Mouse (Mus musculus) gastrocnemius, adult 8-10 months (tissue): ENCODE data around the gene Myh3. TPM values are rescaled to one million over a fixed set of nuclear protein-coding genes. Genes with fewer than 3 reads are reported as not detected.
A peak's percentile ranks its signal among the peaks of the same experiment; 100 is the strongest.

Source experiments
- DNase-seq, 2 experiments: peaks; one replicate each; pipeline ENCODE4 v3.0.0; 2022; ENCODE audit warnings: low spot score in 2 of 2
- microRNA-seq: library from miRNA; unstranded; fragments of <30 nt; microRNA quantifications from one replicate; pipeline ENCODE4 v1.2.0, GENCODE M21; 2022
- total RNA-seq, 4 experiments: library from RNA; stranded (reverse); gene quantifications; 2 replicates each; pipeline ENCODE4 v1.2.4; 2022

Myh3 gene
- total RNA-seq, 4 experiments from 2014 or later: 4.4 to 9.9 (median 6.9) TPM

DNA sequence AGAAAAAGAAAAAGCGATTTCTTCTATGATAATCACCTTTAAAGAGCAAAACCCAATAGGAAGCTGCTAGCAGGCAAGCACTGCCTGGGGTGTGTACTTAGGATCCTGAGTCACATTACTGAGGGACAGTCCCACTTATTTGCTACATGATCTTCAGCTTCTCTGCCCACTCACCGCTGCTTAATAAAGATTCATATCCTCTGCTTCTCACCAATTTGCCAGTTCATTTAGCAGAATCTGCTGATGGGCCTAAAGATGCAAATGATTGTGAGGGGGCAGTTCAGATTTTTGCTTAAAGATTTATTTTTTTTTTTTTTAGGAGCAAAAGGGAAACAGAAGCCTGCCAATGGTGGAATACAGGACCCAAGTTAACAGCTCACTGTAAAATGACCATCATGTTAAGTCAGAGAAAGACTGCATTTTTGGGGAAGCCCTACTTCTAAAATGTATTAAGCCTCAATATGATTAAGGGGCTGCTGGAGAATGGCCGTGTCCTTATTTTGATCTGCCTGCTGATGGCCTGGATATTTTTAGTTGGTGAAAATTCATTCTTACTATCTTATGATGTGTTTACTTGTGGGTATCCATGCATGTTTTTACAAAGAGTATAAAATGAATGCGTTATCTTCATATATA is 65.9 kb downstream of the Myh3 start:
- no peak for DNase-seq

DNA sequence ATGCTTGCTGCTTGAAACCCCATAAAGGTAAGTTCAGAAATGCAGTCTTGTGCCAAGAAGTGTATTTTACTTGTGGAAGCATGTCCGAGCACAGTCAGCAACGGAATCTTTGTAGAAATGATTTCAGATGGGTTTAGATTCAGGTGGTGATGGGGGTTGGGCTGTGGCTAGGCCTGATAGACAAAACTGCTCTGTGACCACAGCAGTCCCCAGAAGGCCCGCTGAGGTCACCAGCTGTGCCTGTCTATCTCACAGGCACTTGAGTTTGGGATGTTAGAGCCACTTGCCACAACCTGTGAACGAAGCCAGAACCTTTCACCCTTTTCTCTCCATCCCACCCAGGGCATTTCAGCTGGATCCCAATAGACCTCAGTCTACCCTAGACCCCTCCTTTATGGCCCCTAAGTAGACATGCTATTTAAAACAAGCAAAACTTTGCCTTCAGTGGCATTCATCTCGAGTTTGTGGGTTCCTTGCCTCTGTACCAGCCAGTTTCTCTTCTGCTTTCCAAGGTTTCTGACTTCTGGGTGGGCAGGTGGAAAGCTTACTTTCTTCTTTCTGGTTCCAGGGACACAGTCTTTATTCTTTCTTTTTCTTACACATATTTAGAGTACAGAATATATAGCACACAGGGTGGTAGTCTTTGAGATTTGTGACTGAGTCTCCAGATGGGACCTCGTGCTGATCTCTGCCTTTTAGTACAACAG is 66.6 kb downstream of the Myh3 start:
- DNase-seq: peak in 1 of 2 experiments; percentile 68

DNA sequence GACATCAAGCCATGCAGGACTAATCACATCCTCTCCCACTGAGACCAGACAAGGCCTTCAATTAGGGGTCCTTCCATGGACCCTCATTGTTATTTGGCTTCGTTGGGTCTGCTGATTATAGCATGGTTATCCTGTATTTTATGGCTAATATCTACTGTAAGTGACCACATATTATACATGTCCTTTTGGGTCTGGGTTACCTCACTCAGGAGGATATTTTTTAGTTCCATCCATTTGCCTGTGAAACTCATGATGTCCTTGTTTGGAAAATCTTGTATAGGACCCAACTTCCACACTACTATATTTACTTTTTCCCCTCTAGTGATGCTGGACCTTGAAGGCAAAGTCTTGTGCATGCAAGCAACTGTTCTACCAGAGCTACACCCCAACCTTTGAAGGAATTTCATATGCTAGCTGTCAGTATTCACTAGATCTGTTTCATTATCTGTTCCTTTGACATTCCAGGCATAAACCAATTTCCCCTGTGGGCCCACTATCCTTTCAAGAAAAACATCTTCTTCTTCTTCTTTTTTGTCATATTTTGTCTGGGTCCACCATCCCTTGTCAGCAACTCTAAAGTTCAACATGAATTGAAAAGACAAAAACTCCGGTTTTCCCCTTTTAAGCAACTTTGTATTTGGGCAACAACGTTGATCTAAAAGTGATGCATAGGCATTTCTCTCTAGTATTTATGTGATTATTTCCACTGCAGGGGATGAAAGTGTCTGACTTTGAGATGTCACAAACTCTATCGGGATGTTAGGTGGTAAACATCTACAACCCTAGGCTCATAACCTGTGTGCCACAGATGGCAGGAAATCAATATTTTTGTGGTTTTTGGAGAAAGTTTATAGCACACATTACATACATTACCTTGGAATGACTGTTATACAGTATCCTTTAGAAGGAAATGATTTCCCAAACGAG is 67.6 kb downstream of the Myh3 start:
- no peak for DNase-seq

DNA sequence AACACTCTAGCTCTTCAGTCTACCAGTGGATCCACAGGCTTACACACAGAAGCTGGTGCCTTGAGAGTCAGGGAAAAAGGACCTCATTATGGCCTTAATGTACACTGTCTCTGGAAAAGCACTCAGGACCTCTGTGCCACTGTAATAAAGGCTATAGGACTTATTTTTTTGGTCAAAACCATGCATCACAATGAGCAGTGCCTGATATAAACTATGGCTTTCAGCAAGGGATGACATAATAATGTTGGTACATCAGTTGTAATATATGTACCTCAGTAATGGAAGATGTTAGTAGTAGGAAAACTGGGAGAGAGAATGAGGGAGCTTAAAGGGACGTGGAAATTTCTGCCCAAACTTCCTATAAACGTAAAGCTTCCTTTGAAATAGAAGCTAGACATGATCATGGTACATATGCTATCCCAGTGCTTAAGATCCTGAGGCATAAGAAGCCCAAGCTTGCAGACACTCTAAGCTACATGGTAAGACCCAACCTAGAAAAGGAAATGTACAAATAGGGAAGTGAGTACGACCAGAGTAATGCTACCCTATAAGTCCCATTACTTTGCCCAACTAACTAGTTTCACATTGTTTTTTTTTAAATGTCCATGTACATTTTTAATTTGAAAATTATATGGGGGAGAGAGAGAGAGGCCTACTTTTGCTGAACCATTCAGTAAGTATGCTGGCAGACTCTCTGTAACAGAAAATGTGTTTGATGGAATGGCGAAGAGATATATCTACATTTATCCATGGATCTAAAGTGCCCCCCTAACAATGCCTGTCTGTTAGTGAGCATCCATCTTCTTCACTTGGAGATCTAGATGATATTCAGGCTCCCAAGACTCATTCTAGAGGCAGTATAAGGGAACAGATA is 68.5 kb downstream of the Myh3 start:
- DNase-seq: no peak

DNA sequence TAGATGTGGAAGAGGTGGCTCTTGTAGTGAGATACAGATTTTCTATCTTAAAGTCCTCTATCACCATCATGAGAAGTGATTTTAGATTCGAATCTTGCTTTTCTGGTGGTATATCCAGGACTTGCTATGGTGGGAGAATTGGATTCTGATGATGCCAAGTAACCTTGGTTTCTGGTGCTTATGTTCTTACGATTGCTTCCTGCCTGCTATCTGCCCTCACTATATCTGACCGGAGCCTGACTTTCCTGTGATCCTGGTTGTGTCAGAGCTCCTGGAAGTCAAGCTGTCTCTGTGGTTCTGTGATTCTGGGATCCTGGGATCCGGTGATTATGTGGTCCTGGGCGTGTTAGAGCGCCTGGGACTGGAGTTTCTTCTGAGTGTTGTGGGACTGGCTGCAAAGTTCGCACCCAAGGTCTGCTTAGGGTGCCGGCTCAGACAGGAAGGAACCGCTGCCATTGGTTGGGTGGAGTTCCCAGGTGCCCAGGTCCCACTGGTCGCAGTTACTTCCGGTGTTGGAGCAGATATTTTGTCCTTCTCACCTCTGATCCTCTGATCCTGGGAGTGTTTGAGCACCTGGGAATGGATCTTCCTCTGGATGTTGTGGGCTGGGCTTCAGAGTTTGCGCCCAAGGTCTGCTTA is 69.3 kb downstream of the Myh3 start:
- no peak for DNase-seq

DNA sequence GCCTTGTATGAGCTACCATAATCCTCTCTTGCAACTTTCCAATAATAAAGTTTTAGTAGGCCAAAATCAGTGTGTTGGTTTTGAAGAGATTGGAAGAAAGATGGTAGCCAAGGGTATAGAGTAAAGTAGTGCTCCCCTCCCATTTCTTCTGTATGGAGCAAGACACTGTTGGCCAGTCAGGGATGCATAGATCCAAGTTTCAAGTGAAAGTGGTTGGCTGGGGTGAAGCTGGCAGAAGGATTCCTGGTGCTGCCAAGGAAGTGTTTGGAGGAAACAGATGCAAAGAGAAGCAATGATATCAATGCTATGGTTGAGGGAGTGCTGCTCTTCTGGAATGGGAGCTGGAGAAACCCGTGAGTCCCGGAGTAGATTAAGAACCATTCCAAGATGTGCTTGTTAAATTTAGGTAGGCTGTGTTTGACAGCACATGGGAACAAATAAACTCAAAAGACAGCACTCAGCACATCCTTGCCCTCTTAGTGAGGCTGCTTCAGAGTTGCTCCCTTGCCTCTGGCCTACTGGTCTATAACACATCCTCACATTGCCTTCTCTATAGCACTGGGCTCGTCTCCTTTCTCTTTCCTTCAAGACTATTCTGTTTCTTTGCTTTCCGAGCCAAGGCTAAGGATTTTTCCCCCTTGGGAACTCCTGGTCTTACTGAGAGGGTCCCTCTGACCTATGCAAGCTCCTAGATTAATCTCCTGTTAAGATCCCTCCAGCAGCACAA is 70.3 kb downstream of the Myh3 start:
- no peak for DNase-seq

DNA sequence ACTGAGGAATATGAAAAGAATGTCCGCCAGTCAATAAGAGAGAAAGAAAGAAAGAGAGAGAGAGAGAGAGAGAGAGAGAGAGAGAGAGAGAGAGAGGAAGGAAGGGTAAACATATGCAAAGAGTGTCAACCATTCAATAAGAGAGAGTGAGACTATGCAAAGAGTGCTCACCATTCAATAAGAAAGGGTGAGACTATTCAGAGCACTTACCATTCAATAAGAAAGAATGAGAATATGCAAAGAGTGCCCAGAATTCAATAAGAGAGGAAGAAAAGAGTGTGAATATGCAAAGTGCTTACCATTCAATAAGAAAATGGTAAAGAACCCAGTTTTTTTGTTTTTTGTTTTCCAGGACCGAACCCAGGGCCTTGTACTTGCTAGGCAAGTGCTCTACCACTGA is 72.1 kb downstream of the Myh3 start:
- no peak for DNase-seq

DNA sequence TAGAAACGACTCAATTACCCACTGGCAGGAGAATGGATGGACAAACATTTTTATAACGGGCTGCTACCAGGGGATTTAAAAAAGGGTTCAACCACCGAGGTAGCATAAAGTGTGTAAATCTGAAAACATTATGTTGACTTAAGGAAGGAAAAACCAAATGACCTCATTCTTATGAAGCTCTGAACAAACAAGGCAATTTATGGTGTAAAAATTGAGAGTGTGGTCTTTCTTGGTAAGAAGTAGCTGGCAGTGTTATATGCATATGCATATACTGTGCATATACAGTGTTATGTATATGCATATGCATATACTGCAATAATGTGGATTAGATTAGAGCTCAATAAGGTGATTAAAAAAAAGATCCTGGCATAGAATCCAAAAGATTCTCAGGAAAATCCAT is 73.1 kb downstream of the Myh3 start:
- no peak for DNase-seq

Small RNAs within 50 kb of the gene (microRNA-seq; reads per million reads assigned to microRNA genes)
- not detected for gene Mir6923

Other genes starting within 250 kb of the Myh3 start
- gene Pirt, start 166.3 kb upstream of the Myh3 start, total RNA-seq: under 1 TPM in 3 of 4 experiments, not detected in 1; 0.12 to 0.16 (median 0.15) TPM
- not detected for gene Tmem238l, start 121.7 kb upstream of the Myh3 start, total RNA-seq
- gene Tmem220, start 53.1 kb upstream of the Myh3 start, total RNA-seq: 1 to 10 TPM in 2 of 4 experiments, under 1 TPM in 2; 0.65 to 1.2 (median 0.90) TPM
- 1 to 10 TPM; 6.0 to 9.4 (median 6.5) TPM for gene Adprm, start 25.7 kb upstream of the Myh3 start, total RNA-seq
- gene Sco1, start 25.6 kb upstream of the Myh3 start, total RNA-seq: 1 to 10 TPM; 6.9 to 8.8 (median 7.7) TPM
- 1,000 to 10,000 TPM; 1,182 to 1,409 (median 1,293) TPM for gene Myh2, start 92.7 kb downstream of the Myh3 start, total RNA-seq
- 1,000 to 10,000 TPM; 1,688 to 2,471 (median 2,214) TPM for gene Myh1, start 121.8 kb downstream of the Myh3 start, total RNA-seq
- gene Myh4, start 159.7 kb downstream of the Myh3 start, total RNA-seq: over 10,000 TPM; 26,295 to 29,387 (median 28,090) TPM
- gene Myh8, start 198.8 kb downstream of the Myh3 start, total RNA-seq: 100 to 1,000 TPM; 123 to 172 (median 152) TPM
- gene Myh13, start 243.4 kb downstream of the Myh3 start, total RNA-seq: 1 to 10 TPM; 2.0 to 3.4 (median 2.8) TPM